Mouse (Mus musculus): Measurements from ENCODE around the gene Ankrd33b. TPM values are rescaled to one million over a fixed set of nuclear protein-coding genes. Genes with fewer than 3 reads are reported as not detected.

Ankrd33b gene
- polyA plus RNA-seq, 1 experiment = 0.16 TPM

DNA sequence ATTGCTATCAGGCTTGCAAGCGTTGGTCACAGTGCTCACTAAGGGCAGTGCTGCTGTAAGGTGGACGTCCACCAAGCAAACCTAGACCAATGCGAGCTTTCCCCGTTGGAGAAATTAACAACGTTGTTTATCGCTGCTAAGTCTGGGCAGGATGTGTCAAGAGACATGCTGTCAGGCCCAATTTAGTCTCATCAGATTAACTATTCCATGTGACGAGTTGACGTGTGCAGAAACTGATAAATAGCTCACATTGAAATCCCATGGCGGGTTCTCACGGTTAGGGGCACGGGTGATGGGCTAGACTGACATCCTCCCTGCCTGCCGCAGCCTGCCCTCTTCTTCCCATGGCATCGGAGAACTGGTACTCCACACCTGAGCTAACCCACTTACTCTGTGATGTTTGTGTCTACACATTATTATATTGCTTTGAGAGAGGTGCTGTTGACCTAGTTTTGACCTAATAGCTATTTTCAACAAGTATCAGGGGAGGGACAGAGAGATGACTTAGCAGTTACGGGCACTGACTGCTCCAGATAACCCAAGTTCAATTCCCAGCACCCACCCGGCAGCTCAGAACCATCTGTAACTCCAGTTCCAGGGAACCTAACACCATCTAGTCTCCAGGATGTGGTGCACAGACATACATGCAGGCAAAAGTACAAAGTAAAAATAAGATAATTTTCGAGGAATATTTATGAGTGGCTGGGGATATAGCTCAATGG lies 114.8 kb downstream of the Ankrd33b start:
- H3K4me1 ChIP-seq (ENCODE audit: control insufficient read depth, insufficient read depth, low read length) = no peaks in the 10 kb centered on the region
- no peak overlapping the region for H3K27ac ChIP-seq (ENCODE audit: insufficient read depth, low read length)
- no peak for TF ChIP-seq POLR2A (IDR thresholded peaks at IDR 0.05; ENCODE audit: low read depth, low read length)
- no peak for TF ChIP-seq CTCF (IDR thresholded peaks at IDR 0.05; ENCODE audit: borderline replicate concordance, insufficient read depth, low read length)
- H3K4me3 ChIP-seq (ENCODE audit: insufficient read depth, low read length) = no peak overlapping the region

DNA sequence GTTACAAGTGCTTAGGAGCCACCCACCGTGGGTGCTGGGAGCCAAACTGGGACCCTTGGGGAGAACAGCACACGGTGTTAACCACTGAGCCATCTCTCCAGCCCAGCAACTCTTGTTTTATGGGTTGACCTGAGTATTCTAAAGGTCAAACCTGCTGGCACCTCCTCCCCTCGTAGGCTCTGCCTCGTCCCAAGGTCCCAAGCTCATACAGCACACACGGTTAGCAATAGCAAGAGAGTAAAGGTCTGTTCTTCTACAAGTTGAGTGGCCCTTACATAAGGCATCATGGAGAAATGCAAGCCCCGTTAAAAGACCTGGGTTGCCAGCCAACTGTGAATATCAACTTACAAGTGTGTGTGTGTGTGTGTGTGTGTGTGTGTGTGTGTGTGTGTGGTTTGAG lies 116.3 kb downstream of the Ankrd33b start:
- H3K4me1 ChIP-seq (ENCODE audit: control insufficient read depth, insufficient read depth, low read length) = peaks cover 4% of the 10 kb centered on the region; the same call in 1 of the 2 replicates
- no peak overlapping the region for H3K27ac ChIP-seq (ENCODE audit: insufficient read depth, low read length)
- no peak for TF ChIP-seq POLR2A (IDR thresholded peaks at IDR 0.05; ENCODE audit: low read depth, low read length)
- TF ChIP-seq CTCF (IDR thresholded peaks at IDR 0.05; ENCODE audit: borderline replicate concordance, insufficient read depth, low read length) = no peak

GRCm38 (mm10) chr15:31250676-31251075 lies 116.8 kb downstream of the Ankrd33b start:
- peaks cover 5% of the 10 kb centered on the region; the same call in 1 of the 2 replicates for H3K4me1 ChIP-seq (ENCODE audit: control insufficient read depth, insufficient read depth, low read length)
- no peak overlapping the region for H3K4me3 ChIP-seq (ENCODE audit: insufficient read depth, low read length)
- TF ChIP-seq CTCF (IDR thresholded peaks at IDR 0.05; ENCODE audit: borderline replicate concordance, insufficient read depth, low read length) = no peak
- TF ChIP-seq POLR2A (IDR thresholded peaks at IDR 0.05; ENCODE audit: low read depth, low read length) = no peak
- H3K27ac ChIP-seq (ENCODE audit: insufficient read depth, low read length) = no peak overlapping the region

More for the DNA sequence above, 116.3 kb downstream of the Ankrd33b start:
- H3K4me3 ChIP-seq (ENCODE audit: insufficient read depth, low read length) = no peak overlapping the region

DNA sequence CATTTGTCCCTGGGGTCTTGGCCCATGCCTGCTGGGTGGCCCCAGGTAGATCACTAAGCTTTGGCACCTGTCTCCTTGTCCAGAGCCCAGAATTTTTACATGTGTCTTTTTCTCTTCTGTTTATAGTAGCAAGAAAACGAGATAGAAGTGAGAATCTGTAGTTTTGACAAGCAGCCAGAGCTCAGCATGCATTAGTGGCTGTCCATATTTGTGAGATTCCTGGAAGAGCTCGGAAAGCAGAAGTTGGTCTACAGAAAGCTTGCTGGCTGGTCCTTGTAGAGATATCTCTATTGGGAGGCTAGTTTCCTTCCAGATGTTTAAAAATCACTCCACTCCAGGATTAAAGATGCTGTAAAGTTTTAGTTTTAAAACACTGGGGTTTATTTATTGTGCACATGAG lies 117.5 kb downstream of the Ankrd33b start:
- TF ChIP-seq POLR2A (IDR thresholded peaks at IDR 0.05; ENCODE audit: low read depth, low read length) (no peak), CTCF (IDR thresholded peaks at IDR 0.05; ENCODE audit: borderline replicate concordance, insufficient read depth, low read length) (no peak)
- Histone ChIP-seq H3K4me3 (ENCODE audit: insufficient read depth, low read length) (no peak overlapping the region), H3K4me1 (ENCODE audit: control insufficient read depth, insufficient read depth, low read length) (peaks cover 8% of the 10 kb centered on the region; the same call in 1 of the 2 replicates), H3K27ac (ENCODE audit: insufficient read depth, low read length) (no peak overlapping the region)

DNA sequence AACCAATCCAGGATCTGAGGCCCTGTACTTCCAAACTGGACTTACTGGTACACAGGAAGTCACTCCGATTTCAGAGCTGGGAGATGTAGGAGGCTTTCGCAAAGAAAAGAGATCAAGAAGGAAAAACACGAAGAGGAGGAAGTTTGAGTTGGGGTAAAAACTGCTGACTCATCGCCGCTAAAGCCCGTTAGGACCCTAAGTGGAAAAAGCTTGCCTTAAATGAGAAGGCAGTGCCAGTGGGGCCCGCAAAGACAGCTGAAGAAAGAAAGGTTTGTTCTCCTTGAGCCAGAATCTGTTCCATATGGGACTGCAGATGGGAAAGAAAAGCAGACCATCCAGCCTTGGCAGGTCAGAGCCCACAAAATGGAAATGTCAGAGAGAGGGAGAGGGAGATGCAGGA lies 118.6 kb downstream of the Ankrd33b start:
- Histone ChIP-seq H3K4me1 (ENCODE audit: control insufficient read depth, insufficient read depth, low read length) (peaks cover 8% of the 10 kb centered on the region; the same call in 1 of the 2 replicates), H3K27ac (ENCODE audit: insufficient read depth, low read length) (no peak overlapping the region), H3K4me3 (ENCODE audit: insufficient read depth, low read length) (no peak overlapping the region)
- TF ChIP-seq POLR2A (IDR thresholded peaks at IDR 0.05; ENCODE audit: low read depth, low read length) = no peak

DNA sequence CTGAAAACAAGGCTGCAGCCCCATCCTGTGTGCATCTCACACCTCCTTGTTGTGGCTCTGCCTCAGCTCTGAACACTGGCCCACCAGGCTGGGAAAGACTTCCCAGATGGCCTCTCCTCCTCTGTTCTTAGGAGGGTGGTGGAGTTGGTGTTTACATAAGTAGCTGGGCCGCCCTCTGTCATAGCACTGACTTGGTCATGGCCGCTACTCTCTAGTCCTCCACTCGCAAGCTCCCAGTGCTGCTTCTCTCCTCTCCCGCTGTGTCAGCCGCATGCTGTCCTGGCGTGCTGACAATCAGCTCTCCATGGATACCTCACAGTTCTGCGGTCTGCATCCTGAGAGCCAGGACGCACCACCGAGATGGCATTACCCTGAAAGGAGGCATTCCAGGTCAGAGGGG lies 120.5 kb downstream of the Ankrd33b start:
- no peak for TF ChIP-seq CTCF (IDR thresholded peaks at IDR 0.05; ENCODE audit: borderline replicate concordance, insufficient read depth, low read length)
- no peak for TF ChIP-seq POLR2A (IDR thresholded peaks at IDR 0.05; ENCODE audit: low read depth, low read length)
- H3K27ac ChIP-seq (ENCODE audit: insufficient read depth, low read length) = no peak overlapping the region
- no peak overlapping the region for H3K4me3 ChIP-seq (ENCODE audit: insufficient read depth, low read length)
- H3K4me1 ChIP-seq (ENCODE audit: control insufficient read depth, insufficient read depth, low read length) = peaks cover 8% of the 10 kb centered on the region; the same call in 1 of the 2 replicates

DNA sequence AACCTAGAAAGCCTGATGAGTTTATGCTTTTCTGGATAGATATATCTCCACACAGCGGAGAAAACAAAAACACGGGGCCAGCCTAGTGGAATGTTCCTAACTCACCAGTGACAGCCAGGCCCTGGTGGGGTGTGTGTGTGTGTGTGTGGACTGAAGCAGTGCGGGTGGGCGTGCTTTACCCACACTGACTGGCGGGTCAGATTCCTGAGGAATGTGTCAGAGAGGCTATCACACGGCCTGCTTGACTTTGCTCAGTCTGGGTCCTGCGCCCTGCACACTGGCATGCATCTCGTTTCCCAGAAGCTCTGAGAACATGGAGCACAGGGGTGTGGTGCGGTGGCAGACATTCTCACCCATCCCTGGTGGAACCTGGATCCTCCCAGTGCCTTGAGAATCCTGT lies 121.6 kb downstream of the Ankrd33b start:
- peak overlapping the region; percentile 4; the same call in 1 of the 2 replicates for H3K27ac ChIP-seq (ENCODE audit: insufficient read depth, low read length)
- no peak overlapping the region for H3K4me3 ChIP-seq (ENCODE audit: insufficient read depth, low read length)
- no peak for TF ChIP-seq POLR2A (IDR thresholded peaks at IDR 0.05; ENCODE audit: low read depth, low read length)
- no peak for TF ChIP-seq CTCF (IDR thresholded peaks at IDR 0.05; ENCODE audit: borderline replicate concordance, insufficient read depth, low read length)
- H3K4me1 ChIP-seq (ENCODE audit: control insufficient read depth, insufficient read depth, low read length) = peaks cover 8% of the 10 kb centered on the region; the same call in 1 of the 2 replicates

- Histone ChIP-seq H3K27ac (ENCODE audit: insufficient read depth, low read length) (no peak overlapping the region), H3K4me1 (ENCODE audit: control insufficient read depth, insufficient read depth, low read length) (peaks cover 8% of the 10 kb centered on the region; the same call in 1 of the 2 replicates), H3K4me3 (ENCODE audit: insufficient read depth, low read length) (no peak overlapping the region)
- TF ChIP-seq POLR2A (IDR thresholded peaks at IDR 0.05; ENCODE audit: low read depth, low read length) = no peak
- TF ChIP-seq CTCF (IDR thresholded peaks at IDR 0.05; ENCODE audit: borderline replicate concordance, insufficient read depth, low read length) = no peak
Observed at GRCm38 (mm10) chr15:31244696-31245445, 122.7 kb downstream of the Ankrd33b start.

DNA sequence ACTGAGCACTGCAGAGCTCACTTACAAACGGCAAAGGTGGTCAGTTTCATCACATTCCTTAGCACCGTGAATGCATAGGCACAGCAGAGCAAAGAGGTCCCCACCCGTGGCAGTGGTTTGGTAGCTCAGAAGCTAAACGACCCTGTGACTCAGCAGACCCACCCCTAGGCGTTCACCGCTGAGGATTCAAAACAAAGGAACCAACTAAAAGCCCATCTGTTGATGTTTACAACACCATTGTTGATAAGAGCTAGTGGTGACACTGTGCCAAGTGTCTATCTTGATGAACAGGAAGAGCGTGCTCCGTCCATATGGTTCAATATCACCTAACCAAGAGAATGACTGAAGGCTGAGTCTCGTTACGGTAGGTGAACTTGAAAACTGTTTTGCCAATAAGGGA lies 124.3 kb downstream of the Ankrd33b start:
- Histone ChIP-seq H3K4me1 (ENCODE audit: control insufficient read depth, insufficient read depth, low read length) (peaks cover 8% of the 10 kb centered on the region; the same call in 1 of the 2 replicates), H3K4me3 (ENCODE audit: insufficient read depth, low read length) (no peak overlapping the region), H3K27ac (ENCODE audit: insufficient read depth, low read length) (no peak overlapping the region)
- no peak for TF ChIP-seq POLR2A (IDR thresholded peaks at IDR 0.05; ENCODE audit: low read depth, low read length)

Other genes with a start within 250 kb of the Ankrd33b start
- 214 and 257 TPM in 2 replicates for gene Dap, start 143.4 kb downstream of the Ankrd33b start, polyA plus RNA-seq (2011; ENCODE audit: insufficient read length, low read depth, missing spikeins)
- gene Ropn1l, start 86.0 kb upstream of the Ankrd33b start, polyA plus RNA-seq (2011; ENCODE audit: insufficient read length, low read depth, missing spikeins) = 1.8 and 1.9 TPM in 2 replicates
- 39.2 and 42.7 TPM in 2 replicates for gene March6, start 163.3 kb upstream of the Ankrd33b start, polyA plus RNA-seq (2011; ENCODE audit: insufficient read length, low read depth, missing spikeins)
- gene Cmbl, start 197.7 kb upstream of the Ankrd33b start, polyA plus RNA-seq (2011; ENCODE audit: insufficient read length, low read depth, missing spikeins) = 1.3 and 2.3 TPM in 2 replicates
- gene Cct5, start 234.1 kb upstream of the Ankrd33b start, polyA plus RNA-seq (2011; ENCODE audit: insufficient read length, low read depth, missing spikeins) = 275 and 323 TPM in 2 replicates
- gene Fam173b, start 234.1 kb upstream of the Ankrd33b start, polyA plus RNA-seq (2011; ENCODE audit: insufficient read length, low read depth, missing spikeins) = 9.7 and 10.6 TPM in 2 replicates

All from embryonic fibroblast, embryonic 13.5 days (primary cell).